Mouse (Mus musculus) MEL (cell line): ENCODE measurements around the gene Ubtf. TPM values are rescaled to one million over a fixed set of nuclear protein-coding genes. Genes with fewer than 3 reads are reported as not detected.

Experiments
- DNase-seq: peaks from one replicate; pipeline ENCODE4 v3.0.0; 2011; ENCODE audit warnings: low read depth, low spot score
- H3K27ac ChIP-seq: 2 replicates; pipeline ENCODE4 v1.5.1; 2012; ENCODE audit warnings: low read depth, mild to moderate bottlenecking, control low read depth, low read length, moderate library complexity; ENCODE audit not compliant: control insufficient read depth
- H3K27me3 ChIP-seq, 2 experiments: fragments of 150-350 bp in 1 of 2; sonication (generic) in 1 of 2; 2 replicates each; pipeline ENCODE4 v1.6.1; 2012; ENCODE audit warnings: low read length in 2 of 2, mild to moderate bottlenecking in 2 of 2, improper control_type of control experiment in 1 of 2, moderate library complexity in 1 of 2; ENCODE audit not compliant: insufficient read depth in 2 of 2, control insufficient read depth in 1 of 2
- H3K36me3 ChIP-seq, 2 experiments: 2 replicates each; pipeline ENCODE4 v1.6.1; 2012 to 2014; ENCODE audit warnings: low read length in 2 of 2, improper control_type of control experiment in 1 of 2, inconsistent platforms in 1 of 2, mild to moderate bottlenecking in 1 of 2; ENCODE audit not compliant: insufficient read depth in 2 of 2, control insufficient read depth in 1 of 2
- H3K4me1 ChIP-seq, 2 experiments: fragments of 150-350 bp in 1 of 2; sonication (generic) in 1 of 2; 2 replicates each; pipeline ENCODE4 v1.6.1; 2012; ENCODE audit warnings: low read length in 2 of 2, improper control_type of control experiment in 1 of 2, mild to moderate bottlenecking in 1 of 2; ENCODE audit not compliant: insufficient read depth in 2 of 2, control insufficient read depth in 1 of 2
- H3K4me3 ChIP-seq, 2 experiments: fragments of 150-350 bp in 1 of 2; sonication (generic) in 1 of 2; 2 replicates each; pipeline ENCODE4 v1.5.1; 2012; ENCODE audit warnings: low read depth in 2 of 2, low read length in 2 of 2, mild to moderate bottlenecking in 2 of 2, moderate library complexity in 2 of 2, control low read depth in 1 of 2, improper control_type of control experiment in 1 of 2; ENCODE audit not compliant: control insufficient read depth in 1 of 2, insufficient read depth in 1 of 2
- H3K79me2 ChIP-seq: 2 replicates; pipeline ENCODE4 v1.6.1; 2012; ENCODE audit warnings: mild to moderate bottlenecking, low read length, moderate library complexity; ENCODE audit not compliant: control insufficient read depth, poor library complexity, insufficient read depth
- H3K9ac ChIP-seq: 2 replicates; pipeline ENCODE4 v1.6.1; 2012; ENCODE audit warnings: low read depth, mild to moderate bottlenecking, control low read depth, low read length, moderate library complexity; ENCODE audit not compliant: control insufficient read depth, poor library complexity, severe bottlenecking
- H3K9me3 ChIP-seq: fragments of 150-350 bp; sonication (generic); replicated peaks from 2 replicates; pipeline ENCODE4 v1.6.1; 2012; ENCODE audit warnings: mild to moderate bottlenecking, low read length, improper control_type of control experiment, moderate library complexity; ENCODE audit not compliant: insufficient read depth
- BHLHE40 ChIP-seq: IDR thresholded peaks from 2 replicates; pipeline ENCODE4 v1.6.1; 2012; ENCODE audit warnings: low read depth, mild to moderate bottlenecking, inconsistent platforms, low read length, improper control_type of control experiment, borderline replicate concordance
- CHD1 ChIP-seq: IDR thresholded peaks from 2 replicates; pipeline ENCODE4 v1.6.1; 2012; ENCODE audit warnings: low read depth, mild to moderate bottlenecking, inconsistent platforms, low read length, improper control_type of control experiment
- CTCF ChIP-seq, 3 experiments: IDR thresholded peaks in 2 of 3; conservative IDR thresholded peaks in 1 of 3; 2 replicates each; pipeline ENCODE4 v1.5.1; 2011 to 2012; ENCODE audit warnings: low read length in 3 of 3, low read depth in 2 of 3, mild to moderate bottlenecking in 2 of 3, improper control_type of control experiment in 1 of 3, inconsistent platforms in 1 of 3, mixed read lengths in 1 of 3, moderate library complexity in 1 of 3; ENCODE audit not compliant: control insufficient read depth in 1 of 3, insufficient read depth in 1 of 3, poor library complexity in 1 of 3, severe bottlenecking in 1 of 3
- E2F4 ChIP-seq: IDR thresholded peaks from 2 replicates; pipeline ENCODE4 v1.6.1; 2011; ENCODE audit warnings: low read depth, low read length, improper control_type of control experiment, borderline replicate concordance
- ELF1 ChIP-seq: IDR thresholded peaks from 2 replicates; pipeline ENCODE4 v1.6.1; 2014; ENCODE audit warnings: low read depth, mild to moderate bottlenecking, inconsistent platforms, low read length, improper control_type of control experiment, moderate library complexity
- ETS1 ChIP-seq: IDR thresholded peaks from 2 replicates; pipeline ENCODE4 v1.6.1; 2012; ENCODE audit warnings: low read depth, mild to moderate bottlenecking, inconsistent platforms, low read length, improper control_type of control experiment, moderate library complexity
- GATA1 ChIP-seq: IDR thresholded peaks from 2 replicates; pipeline ENCODE4 v1.6.1; 2011; ENCODE audit warnings: low read depth, low read length, improper control_type of control experiment
- HCFC1 ChIP-seq: IDR thresholded peaks from 2 replicates; pipeline ENCODE4 v1.6.1; 2012; ENCODE audit warnings: low read depth, mild to moderate bottlenecking, inconsistent platforms, low read length, improper control_type of control experiment, moderate library complexity
- MAX ChIP-seq: IDR thresholded peaks from 2 replicates; pipeline ENCODE4 v1.6.1; 2011; ENCODE audit warnings: low read length, improper control_type of control experiment
- MEF2A ChIP-seq: IDR thresholded peaks from 2 replicates; pipeline ENCODE4 v1.6.1; 2014; ENCODE audit warnings: low read depth, mild to moderate bottlenecking, inconsistent platforms, low read length, improper control_type of control experiment; ENCODE audit not compliant: poor library complexity, insufficient replicate concordance, severe bottlenecking; ENCODE audit errors: extremely low read depth
- MXI1 ChIP-seq: IDR thresholded peaks from 2 replicates; pipeline ENCODE4 v1.6.1; 2011; ENCODE audit warnings: mild to moderate bottlenecking, low read depth, low read length, improper control_type of control experiment
- MYB ChIP-seq: IDR thresholded peaks from 2 replicates; pipeline ENCODE4 v1.6.1; 2011; ENCODE audit warnings: mild to moderate bottlenecking, low read depth, low read length, improper control_type of control experiment
- NELFE ChIP-seq: IDR thresholded peaks from 2 replicates; pipeline ENCODE4 v1.6.1; 2011; ENCODE audit warnings: low read depth, low read length, improper control_type of control experiment
- POLR2A ChIP-seq, 2 experiments: IDR thresholded peaks; 2 replicates each; pipeline ENCODE4 v1.6.1; 2011 to 2012; ENCODE audit warnings: low read length in 2 of 2, mild to moderate bottlenecking in 2 of 2, control low read depth in 1 of 2, improper control_type of control experiment in 1 of 2, low read depth in 1 of 2, moderate library complexity in 1 of 2; ENCODE audit not compliant: control insufficient read depth in 1 of 2, insufficient read depth in 1 of 2, poor library complexity in 1 of 2
- POLR2AphosphoS2 ChIP-seq: IDR thresholded peaks from 2 replicates; pipeline ENCODE4 v1.6.1; 2011; ENCODE audit warnings: low read length, improper control_type of control experiment
- POLR2AphosphoS5 ChIP-seq: IDR thresholded peaks from 2 replicates; pipeline ENCODE4 v1.6.1; 2012; ENCODE audit warnings: low read depth, borderline replicate concordance, mild to moderate bottlenecking, inconsistent platforms, low read length, moderate library complexity, mixed read lengths
- RAD21 ChIP-seq: IDR thresholded peaks from 2 replicates; pipeline ENCODE4 v1.6.1; 2011; ENCODE audit warnings: mild to moderate bottlenecking, low read depth, low read length, improper control_type of control experiment
- SMC3 ChIP-seq: IDR thresholded peaks from 2 replicates; pipeline ENCODE4 v1.6.1; 2011; ENCODE audit warnings: low read depth, low read length, improper control_type of control experiment
- TBP ChIP-seq: IDR thresholded peaks from 2 replicates; pipeline ENCODE4 v1.8.0; 2011; ENCODE audit warnings: low read depth, low read length, improper control_type of control experiment
- TCF12 ChIP-seq: IDR thresholded peaks from 2 replicates; pipeline ENCODE4 v1.6.1; 2014; ENCODE audit warnings: low read depth, mild to moderate bottlenecking, inconsistent platforms, low read length, improper control_type of control experiment, moderate library complexity
- UBTF ChIP-seq: IDR thresholded peaks from 2 replicates; pipeline ENCODE4 v1.6.1; 2012; ENCODE audit warnings: low read depth, mild to moderate bottlenecking, inconsistent platforms, low read length, improper control_type of control experiment, moderate library complexity, borderline replicate concordance; ENCODE audit not compliant: insufficient read depth
- USF1 ChIP-seq: IDR thresholded peaks from 2 replicates; pipeline ENCODE4 v1.6.1; 2014; ENCODE audit warnings: low read depth, mild to moderate bottlenecking, inconsistent platforms, low read length, improper control_type of control experiment, moderate library complexity
- USF2 ChIP-seq, 2 experiments: IDR thresholded peaks; 2 replicates each; pipeline ENCODE4 v1.6.1; 2011 to 2012; ENCODE audit warnings: improper control_type of control experiment in 2 of 2, low read length in 2 of 2, borderline replicate concordance in 1 of 2, inconsistent platforms in 1 of 2, low read depth in 1 of 2, mild to moderate bottlenecking in 1 of 2; ENCODE audit not compliant: insufficient read depth in 1 of 2
- ZC3H11A ChIP-seq: IDR thresholded peaks from 2 replicates; pipeline ENCODE4 v1.6.1; 2012; ENCODE audit warnings: low read depth, mild to moderate bottlenecking, inconsistent platforms, low read length, improper control_type of control experiment
- ZKSCAN1 ChIP-seq: IDR thresholded peaks from 2 replicates; pipeline ENCODE4 v1.6.1; 2012; ENCODE audit warnings: low read depth, mild to moderate bottlenecking, inconsistent platforms, low read length, improper control_type of control experiment, moderate library complexity
- ZMIZ1 ChIP-seq: IDR thresholded peaks from 2 replicates; pipeline ENCODE4 v1.6.1; 2012; ENCODE audit warnings: low read depth, mild to moderate bottlenecking, inconsistent platforms, low read length, improper control_type of control experiment, moderate library complexity
- ZNF384 ChIP-seq: IDR thresholded peaks from 2 replicates; pipeline ENCODE4 v1.6.1; 2012; ENCODE audit warnings: low read depth, mild to moderate bottlenecking, inconsistent platforms, low read length, improper control_type of control experiment
- polyA plus RNA-seq, 2 experiments: library from polyadenylated mRNA; stranded (reverse) in 1 of 2; unstranded in 1 of 2; fragments of >175 nt in 1 of 2; fragments of >200 nt in 1 of 2; gene quantifications; 2 replicates each; pipeline versions ENCODE4 v1.2.1 to v1.2.4; 2012; ENCODE audit warnings: low replicate concordance in 2 of 2, low read depth in 1 of 2; ENCODE audit not compliant: insufficient read length in 2 of 2, insufficient read depth in 1 of 2, missing spikeins in 1 of 2
- total RNA-seq: library from RNA; depleted of rRNA; stranded (reverse); fragments of 300-350 nt; gene quantifications from 2 replicates; pipeline ENCODE4 v1.2.3, GENCODE M21; 2012

The Ubtf gene
- total and polyA plus RNA-seq, 3 experiments = 76.5 to 189 (median 145) TPM

DNA sequence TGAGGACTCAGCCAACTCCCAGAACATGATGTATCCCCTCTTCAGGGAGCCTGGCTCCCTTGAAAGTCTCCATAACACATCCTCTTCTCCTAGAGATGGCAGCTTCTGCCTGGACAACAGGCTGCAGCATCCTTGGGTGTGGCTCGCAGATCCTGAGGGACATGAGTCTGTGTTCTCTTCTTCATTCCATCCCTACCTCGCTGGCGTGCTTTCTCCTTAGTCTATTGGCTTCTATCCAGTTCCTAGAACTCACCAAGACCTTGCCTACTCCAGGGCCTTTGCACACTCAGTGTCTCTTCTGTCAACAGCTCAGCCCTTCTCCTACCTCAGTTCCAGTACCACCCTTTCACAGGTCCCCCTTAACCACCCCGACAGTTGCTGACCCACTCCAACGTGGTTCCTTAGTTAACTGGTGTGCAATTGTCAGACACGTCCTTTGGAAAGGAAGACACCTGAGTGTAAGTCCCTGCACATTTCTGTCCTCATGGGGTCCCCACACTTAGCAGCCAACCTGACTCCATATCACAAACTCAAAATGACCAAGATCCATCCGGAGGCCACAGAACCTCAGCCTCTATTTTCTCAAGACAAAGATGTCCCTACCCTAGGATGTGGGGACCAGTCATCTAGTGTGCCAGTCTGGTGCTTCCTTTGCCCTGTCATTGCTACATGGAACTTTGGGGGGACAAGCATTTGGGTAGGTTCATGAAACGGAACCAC, 42.4 kb upstream of the Ubtf start:
- no peaks in the 10 kb centered on the region for H3K36me3 ChIP-seq
- no peaks in the 10 kb centered on the region for H3K9me3 ChIP-seq
- H3K27ac ChIP-seq = no peak overlapping the region
- H3K4me3 ChIP-seq = no peak overlapping the region
- TF ChIP-seq MEF2A = no peak
- no peak for TF ChIP-seq ELF1
- TF ChIP-seq ZC3H11A = no peak
- no peak for TF ChIP-seq TCF12
- no peak for TF ChIP-seq MYB
- no peak for TF ChIP-seq BHLHE40
- no peak for TF ChIP-seq E2F4
- no peak for TF ChIP-seq MXI1
- TF ChIP-seq USF2 (IDR thresholded peaks at IDR 0.05; ENCODE audit: borderline replicate concordance in 1 of 2, insufficient read depth in 1 of 2, low read depth in 1 of 2, low read length in 2 of 2) = no peak
- TF ChIP-seq ZNF384 = no peak
- no peak for TF ChIP-seq USF1
- TF ChIP-seq POLR2A (IDR thresholded peaks at IDR 0.05; ENCODE audit: control insufficient read depth in 1 of 2, insufficient read depth in 1 of 2, low read depth in 1 of 2, low read length in 2 of 2, poor library complexity in 1 of 2) = no peak
- no peak for TF ChIP-seq RAD21
- TF ChIP-seq POLR2AphosphoS2 = no peak
- no peak for TF ChIP-seq SMC3
- H3K79me2 ChIP-seq = no peaks in the 10 kb centered on the region
- peaks cover 0 to 5% of the 10 kb centered on the region in 2 experiments; a peak in 1 of 4 replicates for H3K4me1 ChIP-seq
- no peak for DNase-seq
- H3K27me3 ChIP-seq = peaks cover 5 to 8% of the 10 kb centered on the region in 2 experiments
- no peak overlapping the region for H3K9ac ChIP-seq

DNA sequence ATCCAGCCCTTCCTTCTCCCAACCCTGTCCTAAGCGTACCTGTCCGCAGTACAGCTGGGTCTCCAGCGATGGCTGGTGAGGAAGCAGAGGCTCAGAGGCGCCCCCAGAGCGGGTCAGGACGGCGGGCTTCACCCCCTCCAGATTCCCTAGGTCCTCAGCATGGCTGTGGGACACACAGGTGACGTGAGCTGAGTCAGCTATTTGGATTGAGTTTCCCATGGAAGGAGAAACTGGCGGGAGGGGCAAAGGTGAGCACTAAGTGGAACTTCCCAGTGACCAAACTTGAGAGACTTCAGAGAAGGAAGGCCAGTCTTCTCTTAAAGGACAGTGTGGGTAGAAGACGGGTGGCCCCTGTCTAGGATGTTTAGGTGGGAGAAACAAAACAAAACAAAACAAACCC, 38.8 kb upstream of the Ubtf start:
- no peaks in the 10 kb centered on the region for H3K36me3 ChIP-seq
- no peak for DNase-seq
- H3K27me3 ChIP-seq = peaks cover 0 to 12% of the 10 kb centered on the region in 2 experiments; a peak in 3 of 4 replicates
- no peak overlapping the region for H3K27ac ChIP-seq
- H3K79me2 ChIP-seq = no peaks in the 10 kb centered on the region
- H3K9ac ChIP-seq = no peak overlapping the region
- no peaks in the 10 kb centered on the region for H3K4me1 ChIP-seq
- H3K4me3 ChIP-seq = no peak overlapping the region
- no peak for TF ChIP-seq ETS1
- no peak for TF ChIP-seq CTCF (IDR thresholded peaks at IDR 0.05 in 2 of 3, conservative IDR thresholded peaks at IDR 0.05 in 1 of 3; ENCODE audit: control insufficient read depth in 1 of 3, insufficient read depth in 1 of 3, low read depth in 2 of 3, low read length in 3 of 3, poor library complexity in 1 of 3, severe bottlenecking in 1 of 3)
- TF ChIP-seq SMC3 = no peak
- no peak for TF ChIP-seq POLR2AphosphoS5
- no peak for TF ChIP-seq UBTF
- no peak for TF ChIP-seq MAX
- no peak for TF ChIP-seq ZNF384
- TF ChIP-seq POLR2A (IDR thresholded peaks at IDR 0.05; ENCODE audit: control insufficient read depth in 1 of 2, insufficient read depth in 1 of 2, low read depth in 1 of 2, low read length in 2 of 2, poor library complexity in 1 of 2) = no peak
- TF ChIP-seq GATA1 = no peak
- TF ChIP-seq MYB = no peak
- TF ChIP-seq NELFE = no peak
- no peak for TF ChIP-seq CHD1
- TF ChIP-seq TBP = no peak
- no peak for TF ChIP-seq ZMIZ1
- TF ChIP-seq HCFC1 = no peak
- no peak for TF ChIP-seq ZKSCAN1
- TF ChIP-seq, all 39 proteins: peak for 0
- no peaks in the 10 kb centered on the region for H3K9me3 ChIP-seq
